Comparison of ENCODE assay signal across 9 mouse cellular contexts in genomic region chr2:76283378-76284132, GRCm38 (mm10). TPM values are rescaled to one million over a fixed set of nuclear protein-coding genes. Genes with fewer than 3 reads are reported as not detected.
DNase-seq lines count a peak whose midpoint lies in the region; ATAC-seq lines count a peak whose summit lies in the region.
"Had no signal": no experiment of that assay in that cellular context is flagged by ENCODE, and none has a peak within 500 bp of the region (broad histone marks: within the 10 kb centered on the region; RNA-seq: fewer than 3 reads in every experiment).

No protein-coding gene starts in this region.

- no peaks in the 10 kb centered on the region for H3K9me3 ChIP-seq in forebrain, embryonic 16.5 days (ENCODE audit: control insufficient read depth, low read length)
- H3K9me3 ChIP-seq in liver, embryonic 12.5 days (replicated peaks) = no peaks in the 10 kb centered on the region
- H3K9me3 ChIP-seq: embryonic facial prominence, embryonic 15.5 days had no signal

- H3K9ac ChIP-seq in forebrain, embryonic 16.5 days (replicated peaks; ENCODE audit: low read depth, low read length) = no peak overlapping the region
- no peak overlapping the region for H3K9ac ChIP-seq in liver, embryonic 12.5 days
- H3K9ac ChIP-seq: embryonic facial prominence, embryonic 15.5 days had no signal

- WGBS in forebrain, embryonic 16.5 days = 40% methylated on average over 6 of the region's 6 CpGs
- 70% methylated on average over 6 of the region's 6 CpGs for WGBS in liver, embryonic 12.5 days (ENCODE audit: insufficient replicate concordance)

- no peak overlapping the region for H3K4me3 ChIP-seq in forebrain, embryonic 16.5 days (replicated peaks; ENCODE audit: low read length)
- H3K4me3 ChIP-seq in liver, embryonic 12.5 days = no peak overlapping the region
- H3K4me3 ChIP-seq: embryonic facial prominence, embryonic 15.5 days had no signal

- no peaks in the 10 kb centered on the region for H3K36me3 ChIP-seq in forebrain, embryonic 16.5 days (ENCODE audit: control insufficient read depth, insufficient read depth)
- no peaks in the 10 kb centered on the region for H3K36me3 ChIP-seq in liver, embryonic 12.5 days
- H3K36me3 ChIP-seq: embryonic facial prominence, embryonic 15.5 days had no signal

- H3K4me2 ChIP-seq in forebrain, embryonic 16.5 days (ENCODE audit: low read length) = peak overlapping the region; percentile 10; the same call in 1 of the 2 replicates
- no peak overlapping the region for H3K4me2 ChIP-seq in liver, embryonic 12.5 days
- H3K4me2 ChIP-seq: embryonic facial prominence, embryonic 15.5 days had no signal

- no peaks in the 10 kb centered on the region for H3K27me3 ChIP-seq in forebrain, embryonic 16.5 days (replicated peaks; ENCODE audit: control insufficient read depth, insufficient read depth, low read length)
- H3K27me3 ChIP-seq in liver, embryonic 12.5 days (replicated peaks) = no peaks in the 10 kb centered on the region
- H3K27me3 ChIP-seq: embryonic facial prominence, embryonic 15.5 days had no signal

- peaks cover 19% of the 10 kb centered on the region for H3K4me1 ChIP-seq in forebrain, embryonic 16.5 days (replicated peaks; ENCODE audit: control insufficient read depth, insufficient read depth, low read length)
- no peaks in the 10 kb centered on the region for H3K4me1 ChIP-seq in liver, embryonic 12.5 days
- H3K4me1 ChIP-seq: embryonic facial prominence, embryonic 15.5 days had no signal

- peak; percentile 4 to 9 for DNase-seq in kidney, postnatal 36 days
- no peak for DNase-seq in kidney, adult 11 months
- DNase-seq in layer of hippocampus, postnatal 36 days = peak; percentile 83 to 87
- DNase-seq in right cerebral cortex, adult 18-20 months = peak; percentile 78
- DNase-seq in urinary bladder, postnatal 10 days (ENCODE audit: low spot score) = no peak

- peak overlapping the region; percentile 76 for H3K27ac ChIP-seq in forebrain, embryonic 16.5 days (ENCODE audit: low read length)
- H3K27ac ChIP-seq in liver, embryonic 12.5 days = no peak overlapping the region
- H3K27ac ChIP-seq: embryonic facial prominence, embryonic 15.5 days had no signal

- ATAC-seq in forebrain, embryonic 16.5 days = peak; percentile 94
- no peak for ATAC-seq in erythroid progenitor cell, adult 5-6 weeks (replicated peaks; ENCODE audit: low FRiP score, poor library complexity, severe bottlenecking)
- no peak for ATAC-seq in liver, embryonic 12.5 days

RNA-seq across cellular contexts. Expression of gene Pde11a, which starts 55.0 kb away (rescaled TPM):
- 0.31 and 0.73 TPM in 2 replicates for polyA plus RNA-seq in forebrain, embryonic 16.5 days (2015; fragmentation: Nextera tagmentation; extraction: Ambion mirVana)
- 10 to 100 TPM; 14.2 to 18.9 TPM for total RNA-seq in layer of hippocampus, postnatal 36 days (2021)
- total RNA-seq in erythroid progenitor cell, adult 5-6 weeks (2015; ENCODE audit: low replicate concordance) = not detected in 2 replicates
- total RNA-seq in erythroid progenitor cell, adult 5-6 weeks (2017; ENCODE audit: low replicate concordance) = not detected in 2 replicates
- polyA plus RNA-seq in liver, embryonic 12.5 days (2016; fragmentation: Nextera tagmentation; extraction: Ambion mirVana) = 0.07 and 0.12 TPM in 2 replicates

Comparison
In these comparisons a context has a peak if more than half of its experiments do, and no peak if none do; other contexts are left out.
1. DNase-seq: peak in kidney, postnatal 36 days (2 of 2), layer of hippocampus, postnatal 36 days (2 of 2) and right cerebral cortex, adult 18-20 months (single experiment); none in kidney, adult 11 months (single experiment) and urinary bladder, postnatal 10 days (single experiment).
2. RNA of gene Pde11a, which starts 55.0 kb away (total RNA-seq): 14.2 to 18.9 TPM in layer of hippocampus, postnatal 36 days; not detected in erythroid progenitor cell, adult 5-6 weeks; every median in the first group is over 10 times any median in the second.